Mouse (Mus musculus): ENCODE data around the gene Cmtm2a. TPM values are rescaled to one million over a fixed set of nuclear protein-coding genes. Genes with fewer than 3 reads are reported as not detected.
"Not testable (repeated sequence)": the region's sequence is repeated elsewhere in the genome, so short reads cannot be mapped to it uniquely, and the experiment has no call there.

The Cmtm2a gene
- polyA plus RNA-seq, 1 experiment from 2014 or later: not detected

DNA sequence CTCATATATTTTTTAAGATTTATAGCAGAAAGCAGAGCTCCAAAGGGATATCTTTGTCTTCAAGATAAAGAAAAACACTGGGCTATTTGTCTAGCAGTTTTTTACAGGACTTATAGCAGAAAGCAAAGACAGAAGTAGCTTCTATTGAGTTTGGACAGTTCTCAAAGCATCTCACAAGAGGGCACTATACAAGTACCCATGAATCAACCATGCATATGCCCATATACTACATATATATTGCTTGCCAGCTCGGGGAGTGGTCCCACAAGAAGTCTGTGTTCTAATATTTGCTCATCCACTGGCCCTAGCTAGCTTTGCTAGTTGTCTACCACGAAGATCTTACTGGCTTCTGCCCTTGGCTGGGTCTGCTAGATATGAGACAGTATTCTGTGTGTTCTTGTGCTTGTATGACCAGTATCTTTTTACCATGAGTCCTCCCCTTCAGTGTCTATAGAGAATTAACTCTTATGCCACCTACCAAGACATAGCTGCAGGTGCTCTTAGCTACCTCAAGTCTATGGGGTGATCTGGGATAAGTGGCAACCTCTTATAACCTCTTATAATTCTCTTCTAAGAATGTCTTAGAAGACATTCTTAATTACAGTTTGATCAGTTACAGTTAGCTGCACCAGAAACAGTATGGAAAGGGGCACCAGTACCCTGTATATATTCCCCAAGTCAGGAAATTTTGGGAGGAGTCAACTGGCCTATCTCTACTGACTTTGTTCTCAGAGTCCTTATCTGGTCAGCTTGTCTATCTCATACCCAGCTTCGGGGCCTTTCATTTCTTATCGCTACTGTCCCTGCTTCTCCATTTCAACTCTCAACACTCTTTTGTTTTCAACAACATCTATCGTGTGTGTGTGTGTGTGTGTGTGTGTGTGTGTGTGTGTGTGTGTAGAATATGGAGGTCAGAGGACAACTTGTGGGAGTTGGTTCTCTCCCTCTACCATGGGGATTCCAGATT is 40.0 kb upstream of the Cmtm2a start:
- no peaks in the 10 kb centered on the region for H3K36me3 ChIP-seq
- H3K27me3 ChIP-seq (replicated peaks): no peaks in the 10 kb centered on the region
- H3K27ac ChIP-seq (replicated peaks): no peak overlapping the region
- H3K4me3 ChIP-seq (replicated peaks): no peak overlapping the region
- no peaks in the 10 kb centered on the region for H3K4me1 ChIP-seq
- H3K9ac ChIP-seq (replicated peaks): no peak overlapping the region
- 83% methylated on average over 5 of the region's 5 CpGs for WGBS
- H3K4me2 ChIP-seq: no peak overlapping the region
- ATAC-seq (ENCODE audit: low FRiP score): no peak
- H3K9me3 ChIP-seq (replicated peaks): no peaks in the 10 kb centered on the region

- H3K27me3 ChIP-seq (replicated peaks); H3K4me3 ChIP-seq (replicated peaks): not testable (repeated sequence)
- WGBS: 88% methylated on average over 12 of the region's 12 CpGs
These were observed 28.9 kb upstream of the Cmtm2a start, which contains the start of gene Cmtm2b for GRCm38 (mm10) chr8:104321930-104322329. TSS of gene Cmtm2b (plus strand) at chr8:104322230.

DNA sequence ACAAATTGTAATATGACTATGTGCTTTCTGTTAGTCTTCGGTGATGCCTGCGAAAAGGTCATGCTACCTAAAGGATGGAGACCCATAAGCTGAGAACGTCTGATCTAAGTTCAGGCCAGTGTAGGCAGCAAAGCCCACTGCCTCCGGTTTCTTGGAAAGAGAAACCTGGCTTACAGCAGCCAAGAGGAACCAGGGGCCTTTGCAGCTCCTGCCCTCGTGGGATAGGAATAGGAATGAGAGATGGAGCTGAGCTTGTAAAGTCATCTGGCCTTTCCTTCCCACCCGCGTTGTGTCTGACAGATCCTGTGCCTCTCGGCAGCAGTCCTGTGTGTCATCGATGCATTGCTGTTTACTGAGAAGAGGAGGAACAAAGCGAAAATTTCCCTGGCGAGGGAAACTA is 28.3 kb upstream of the Cmtm2a start, which contains the start of gene Gm11020:
Gene Gm11020 (plus strand): TSS at position 301 of the 400 bp plus-strand sequence.
- not testable (repeated sequence) for H3K27ac ChIP-seq (replicated peaks); H3K27me3 ChIP-seq (replicated peaks); H3K9me3 ChIP-seq (replicated peaks); H3K9ac ChIP-seq (replicated peaks); H3K36me3 ChIP-seq; H3K4me1 ChIP-seq; ATAC-seq (ENCODE audit: low FRiP score); H3K4me3 ChIP-seq (replicated peaks); H3K4me2 ChIP-seq
- 89% methylated on average over 11 of the region's 11 CpGs for WGBS

More at GRCm38 (mm10) chr8:104321930-104322329, 28.9 kb upstream of the Cmtm2a start, which contains the start of gene Cmtm2b:
- not testable (repeated sequence) for ATAC-seq (ENCODE audit: low FRiP score); H3K36me3 ChIP-seq; H3K4me2 ChIP-seq; H3K9ac ChIP-seq (replicated peaks); H3K4me1 ChIP-seq; H3K9me3 ChIP-seq (replicated peaks); H3K27ac ChIP-seq (replicated peaks)

DNA sequence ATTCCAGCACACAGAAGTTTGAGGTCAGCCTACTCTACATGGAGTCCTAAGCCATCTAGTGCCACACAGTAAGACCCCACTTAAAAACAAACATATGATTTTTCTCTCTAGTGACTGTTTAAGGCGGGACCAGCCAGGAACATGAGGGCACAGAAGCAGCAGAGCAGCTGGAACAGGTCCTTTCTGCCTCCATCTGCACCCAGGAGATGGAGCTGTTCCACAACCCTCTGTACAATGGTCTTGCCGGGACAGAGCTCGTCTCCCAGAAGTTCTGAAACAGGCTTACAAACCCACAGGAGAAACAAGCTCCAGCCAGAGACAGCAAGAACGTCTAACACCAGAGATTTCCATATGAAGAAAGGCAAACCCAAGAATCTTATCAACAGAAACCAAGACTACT is 20.3 kb upstream of the Cmtm2a start:
- Histone ChIP-seq H3K4me3 (replicated peaks) (no peak overlapping the region), H3K4me2 (no peak overlapping the region), H3K27ac (replicated peaks) (no peak overlapping the region), H3K36me3 (no peaks in the 10 kb centered on the region), H3K9ac (replicated peaks) (no peak overlapping the region), H3K27me3 (replicated peaks) (no peaks in the 10 kb centered on the region), H3K9me3 (replicated peaks) (no peaks in the 10 kb centered on the region), H3K4me1 (no peaks in the 10 kb centered on the region)
- ATAC-seq (ENCODE audit: low FRiP score): no peak
- WGBS: 82% methylated on average over 4 of the region's 4 CpGs

DNA sequence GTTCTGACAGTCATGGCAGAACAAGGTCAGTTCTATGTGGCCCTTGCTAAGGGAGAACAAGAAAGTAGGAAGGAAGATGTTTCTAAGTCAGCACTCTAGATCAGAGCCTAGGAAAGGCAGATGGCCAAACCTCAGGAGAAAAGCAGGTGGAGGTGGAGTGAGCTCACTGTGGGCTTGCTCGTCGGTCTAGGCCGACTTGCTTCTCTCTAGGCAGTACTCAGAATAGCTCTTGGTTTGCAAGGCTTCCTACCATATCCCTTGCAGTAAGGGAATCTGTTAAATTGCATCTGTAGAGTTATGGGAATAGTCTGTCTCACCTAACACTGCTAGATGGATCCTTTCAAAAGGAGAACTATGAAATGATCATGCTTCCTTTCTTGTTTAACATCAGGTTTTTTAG is 19.0 kb upstream of the Cmtm2a start:
- not testable (repeated sequence) for H3K27me3 ChIP-seq (replicated peaks); H3K4me3 ChIP-seq (replicated peaks); ATAC-seq (ENCODE audit: low FRiP score); H3K9me3 ChIP-seq (replicated peaks); H3K27ac ChIP-seq (replicated peaks); H3K36me3 ChIP-seq; H3K9ac ChIP-seq (replicated peaks); H3K4me2 ChIP-seq; H3K4me1 ChIP-seq
- 86% methylated on average over 3 of the region's 3 CpGs for whole genome bisulfite sequencing

GRCm38 (mm10) chr8:104309441-104310155 is 16.6 kb upstream of the Cmtm2a start, which contains the start of the genes Gm45711 and Cmtm1:
TSS of gene Gm45711 (minus strand) at chr8:104310081.
TSS of gene Cmtm1 (minus strand) at chr8:104310145.
- H3K36me3 ChIP-seq; H3K9me3 ChIP-seq (replicated peaks); H3K9ac ChIP-seq (replicated peaks); H3K27me3 ChIP-seq (replicated peaks); H3K4me3 ChIP-seq (replicated peaks); H3K4me2 ChIP-seq; H3K27ac ChIP-seq (replicated peaks); ATAC-seq (ENCODE audit: low FRiP score); H3K4me1 ChIP-seq: not testable (repeated sequence)
- WGBS: 81% methylated on average over 36 of the region's 36 CpGs

DNA sequence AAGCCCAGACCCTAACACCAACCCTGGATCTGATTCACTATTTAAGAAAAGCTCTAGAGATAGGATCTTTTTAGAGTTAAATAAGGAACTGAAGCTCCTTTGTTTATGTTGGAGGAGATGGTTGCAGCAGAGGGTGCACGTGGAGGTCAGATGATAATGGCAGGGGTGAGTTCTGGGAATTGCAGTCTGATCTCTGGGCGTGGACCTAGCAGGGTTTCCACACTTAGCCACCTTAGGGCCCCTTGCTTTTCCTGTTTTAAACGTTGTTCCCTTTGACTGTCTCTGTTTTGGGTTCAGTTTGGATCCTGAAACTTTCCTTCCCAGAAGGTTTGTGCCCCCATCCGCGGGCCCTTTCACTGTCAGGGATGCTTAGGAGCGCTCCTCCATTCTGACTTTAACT is 15.4 kb upstream of the Cmtm2a start:
- not testable (repeated sequence) for H3K27me3 ChIP-seq (replicated peaks); H3K4me2 ChIP-seq; H3K27ac ChIP-seq (replicated peaks); H3K36me3 ChIP-seq; H3K9ac ChIP-seq (replicated peaks); H3K4me3 ChIP-seq (replicated peaks); H3K4me1 ChIP-seq; ATAC-seq (ENCODE audit: low FRiP score); H3K9me3 ChIP-seq (replicated peaks)
- 53% methylated on average over 6 of the region's 6 CpGs for WGBS

DNA sequence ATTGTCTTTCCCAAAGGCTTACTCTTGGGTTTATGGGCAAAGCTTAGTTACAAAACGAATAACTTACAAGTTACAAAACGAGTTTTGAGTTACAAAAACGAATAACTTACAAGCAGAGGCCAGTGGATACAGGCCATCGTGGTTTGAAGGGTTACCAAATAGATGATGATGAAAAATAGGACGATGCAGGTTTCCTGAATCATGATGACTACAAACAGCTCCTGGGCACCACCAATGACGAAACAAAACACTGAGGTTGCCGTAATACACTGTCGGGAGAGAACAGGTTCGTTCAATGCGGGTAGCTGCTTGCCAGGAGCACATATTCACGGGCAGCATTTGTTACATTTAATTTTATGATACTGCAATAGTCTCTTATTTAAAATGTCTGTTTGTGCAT is 12.0 kb upstream of the Cmtm2a start:
- no peak overlapping the region for H3K4me3 ChIP-seq (replicated peaks)
- 89% methylated on average over 11 of the region's 11 CpGs for WGBS

DNA sequence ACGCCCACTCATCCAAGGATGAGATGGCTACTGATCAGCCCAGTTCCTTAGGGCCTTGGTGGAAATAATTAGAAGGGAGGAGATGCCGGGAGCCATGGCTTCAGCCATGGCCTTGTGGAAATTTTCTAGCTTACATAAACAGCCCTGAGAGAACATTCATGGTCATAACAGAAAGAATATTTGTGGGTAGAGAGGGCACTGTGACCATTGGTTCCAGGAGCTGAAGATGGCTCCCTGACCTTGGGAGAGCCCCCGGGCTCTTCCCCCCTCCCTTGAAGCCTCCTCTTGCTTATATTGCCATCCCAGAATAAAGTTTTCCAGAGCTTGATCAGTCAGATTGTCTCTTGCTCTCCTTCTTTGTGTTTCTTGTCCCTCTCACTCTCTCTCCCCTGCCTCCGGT is 9.6 kb upstream of the Cmtm2a start:
- H3K27me3 ChIP-seq (replicated peaks); H3K9me3 ChIP-seq (replicated peaks); H3K4me2 ChIP-seq; H3K36me3 ChIP-seq; H3K9ac ChIP-seq (replicated peaks); ATAC-seq (ENCODE audit: low FRiP score); H3K4me3 ChIP-seq (replicated peaks); H3K27ac ChIP-seq (replicated peaks); H3K4me1 ChIP-seq: not testable (repeated sequence)
- over 99% methylated on average over 4 of the region's 4 CpGs for WGBS

More for the DNA sequence above, 12.0 kb upstream of the Cmtm2a start:
- H3K36me3 ChIP-seq: no peaks in the 10 kb centered on the region
- H3K4me2 ChIP-seq: no peak overlapping the region
- H3K4me1 ChIP-seq: no peaks in the 10 kb centered on the region
- H3K27me3 ChIP-seq (replicated peaks): no peaks in the 10 kb centered on the region
- H3K27ac ChIP-seq (replicated peaks): no peak overlapping the region
- H3K9ac ChIP-seq (replicated peaks): no peak overlapping the region
- no peaks in the 10 kb centered on the region for H3K9me3 ChIP-seq (replicated peaks)
- no peak for ATAC-seq (ENCODE audit: low FRiP score)

DNA sequence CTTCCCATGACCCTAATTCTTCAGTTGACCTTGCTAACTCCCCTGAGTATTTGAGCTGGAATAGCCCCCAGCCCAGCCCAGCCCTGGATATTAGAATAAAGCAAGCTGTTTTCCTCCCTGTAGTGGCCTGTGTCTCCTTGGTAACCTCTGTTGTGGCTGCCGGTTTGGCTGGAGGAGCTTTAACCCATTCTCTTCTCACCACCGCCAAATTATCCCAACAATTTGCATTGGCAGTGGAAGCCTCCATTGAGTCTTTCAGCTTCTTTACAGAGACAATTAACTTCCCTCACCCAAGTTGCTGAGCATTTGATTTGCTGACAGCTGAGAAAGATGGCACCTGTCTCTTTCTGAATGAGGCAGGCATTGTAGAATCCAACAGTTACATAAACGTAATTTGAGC is 8.6 kb upstream of the Cmtm2a start:
- not testable (repeated sequence) for H3K9me3 ChIP-seq (replicated peaks); H3K27me3 ChIP-seq (replicated peaks); H3K4me2 ChIP-seq; H3K9ac ChIP-seq (replicated peaks); ATAC-seq (ENCODE audit: low FRiP score); H3K27ac ChIP-seq (replicated peaks); H3K4me3 ChIP-seq (replicated peaks); H3K36me3 ChIP-seq; H3K4me1 ChIP-seq
- WGBS: 9% methylated on average over 3 of the region's 3 CpGs

GRCm38 (mm10) chr8:104294396-104294795 is 1.4 kb upstream of the Cmtm2a start:
- Histone ChIP-seq H3K27ac (replicated peaks) (no peak overlapping the region), H3K36me3 (no peaks in the 10 kb centered on the region), H3K27me3 (replicated peaks) (no peaks in the 10 kb centered on the region), H3K4me1 (no peaks in the 10 kb centered on the region), H3K9me3 (replicated peaks) (no peaks in the 10 kb centered on the region), H3K4me3 (replicated peaks) (no peak overlapping the region), H3K4me2 (no peak overlapping the region), H3K9ac (replicated peaks) (no peak overlapping the region)
- 93% methylated on average over 1 of the region's 1 CpGs for WGBS
- ATAC-seq (ENCODE audit: low FRiP score): no peak

All from neural tube, embryonic 15.5 days (tissue).